Mouse (Mus musculus): ENCODE data around the gene Folr2. TPM values are rescaled to one million over a fixed set of nuclear protein-coding genes. Genes with fewer than 3 reads are reported as not detected.

Folr2 gene
- polyA plus RNA-seq, 1 experiment from 2014 or later: 3.3 TPM

DNA sequence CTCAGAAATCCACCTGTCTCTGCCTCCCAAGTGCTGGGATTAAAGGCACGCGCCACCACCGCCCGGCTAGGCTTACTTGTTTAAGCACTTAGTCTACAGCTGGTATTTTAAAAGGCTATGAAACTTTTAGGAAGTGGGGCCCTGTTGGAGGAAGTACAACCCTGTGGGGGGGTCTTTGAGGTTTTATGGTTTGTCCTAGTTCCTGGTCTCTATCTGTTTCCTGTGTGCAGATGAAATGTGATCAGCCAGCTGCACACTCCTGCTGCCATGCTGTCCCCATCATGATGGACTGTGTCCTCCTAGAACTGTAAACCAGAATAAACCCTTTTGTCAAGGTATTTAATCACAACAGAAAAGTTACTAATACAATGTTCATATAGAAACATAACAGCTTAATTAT is 27.2 kb upstream of the Folr2 start:
- no peak overlapping the region for H3K27ac ChIP-seq (replicated peaks)
- WGBS: 97% methylated on average over 4 of the region's 4 CpGs
- no peak overlapping the region for H3K9ac ChIP-seq
- no peaks in the 10 kb centered on the region for H3K27me3 ChIP-seq
- ATAC-seq (ENCODE audit: low read depth): no peak
- no peaks in the 10 kb centered on the region for H3K9me3 ChIP-seq
- H3K36me3 ChIP-seq: no peaks in the 10 kb centered on the region
- no peaks in the 10 kb centered on the region for H3K4me1 ChIP-seq (replicated peaks)
- H3K4me2 ChIP-seq: no peak overlapping the region
- no peak overlapping the region for H3K4me3 ChIP-seq

DNA sequence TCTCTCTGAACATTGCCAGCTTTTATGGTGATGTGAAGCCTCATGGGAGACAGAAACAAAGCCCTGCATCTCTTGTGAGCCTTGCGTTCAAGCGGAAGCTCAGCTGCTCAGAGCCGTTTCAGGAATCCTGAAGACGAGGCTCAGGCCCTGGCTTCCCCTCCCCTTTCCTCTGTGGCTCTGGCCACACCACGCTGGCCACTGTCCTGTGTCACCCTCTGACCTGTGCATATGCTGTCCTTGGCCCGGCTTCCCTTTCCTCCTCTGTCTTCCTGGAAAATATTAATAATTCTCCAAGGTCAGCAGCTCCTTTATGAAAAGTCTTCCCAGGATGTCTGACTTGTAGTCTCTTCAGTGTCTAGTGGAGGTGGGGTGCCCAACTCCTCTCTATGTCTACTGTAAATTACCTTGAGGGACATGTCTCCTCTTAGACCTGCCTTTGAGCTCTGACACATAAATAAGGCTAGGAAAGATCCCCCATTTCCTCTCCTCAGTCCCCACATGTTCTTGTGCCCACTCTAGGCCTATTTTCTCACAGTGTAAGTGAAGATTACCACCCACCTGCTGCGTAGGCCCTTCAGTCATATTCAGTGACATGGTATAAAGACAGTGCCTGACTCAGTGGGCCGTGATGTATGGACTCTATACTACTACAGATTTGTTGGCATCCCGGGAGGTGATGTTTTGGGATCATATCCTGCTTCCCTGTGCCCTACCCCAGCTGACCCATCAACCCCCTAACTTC is 25.6 kb upstream of the Folr2 start:
- no peaks in the 10 kb centered on the region for H3K4me1 ChIP-seq (replicated peaks)
- no peak overlapping the region for H3K4me3 ChIP-seq
- H3K27me3 ChIP-seq: no peaks in the 10 kb centered on the region
- H3K27ac ChIP-seq (replicated peaks): no peak overlapping the region
- no peak for ATAC-seq (ENCODE audit: low read depth)
- no peaks in the 10 kb centered on the region for H3K36me3 ChIP-seq
- H3K9me3 ChIP-seq: no peaks in the 10 kb centered on the region
- WGBS: 56% methylated on average over 9 of the region's 9 CpGs
- H3K9ac ChIP-seq: 0 out of 2 replicates have a peak overlapping the region, but pooled peaks have one; percentile 17
- no peak overlapping the region for H3K4me2 ChIP-seq

DNA sequence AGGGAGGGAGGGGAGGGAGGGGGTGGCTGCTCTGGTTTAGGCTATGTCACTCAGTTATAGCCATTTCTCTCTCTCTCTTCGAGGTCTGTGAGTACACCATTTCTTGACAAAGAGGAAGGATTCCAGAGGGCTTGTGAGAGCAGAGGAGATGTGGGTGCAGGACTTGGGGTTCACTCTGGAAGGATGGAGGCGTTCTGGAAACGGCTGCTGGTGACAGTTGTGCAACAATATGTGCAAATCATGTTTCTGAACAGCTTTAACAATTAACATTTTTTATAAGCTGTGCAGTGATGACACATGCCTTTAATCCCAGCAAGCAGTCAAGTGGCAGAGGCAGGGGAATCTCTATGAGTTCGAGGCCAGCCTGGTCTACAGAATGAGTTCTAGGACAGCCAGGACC is 23.9 kb upstream of the Folr2 start:
- Histone ChIP-seq H3K4me1 (replicated peaks) (no peaks in the 10 kb centered on the region), H3K4me3 (no peak overlapping the region), H3K27ac (replicated peaks) (no peak overlapping the region), H3K9me3 (no peaks in the 10 kb centered on the region), H3K4me2 (no peak overlapping the region), H3K36me3 (no peaks in the 10 kb centered on the region), H3K9ac (no peak overlapping the region), H3K27me3 (no peaks in the 10 kb centered on the region)
- 81% methylated on average over 4 of the region's 4 CpGs for whole genome bisulfite sequencing
- no peak for ATAC-seq (ENCODE audit: low read depth)

DNA sequence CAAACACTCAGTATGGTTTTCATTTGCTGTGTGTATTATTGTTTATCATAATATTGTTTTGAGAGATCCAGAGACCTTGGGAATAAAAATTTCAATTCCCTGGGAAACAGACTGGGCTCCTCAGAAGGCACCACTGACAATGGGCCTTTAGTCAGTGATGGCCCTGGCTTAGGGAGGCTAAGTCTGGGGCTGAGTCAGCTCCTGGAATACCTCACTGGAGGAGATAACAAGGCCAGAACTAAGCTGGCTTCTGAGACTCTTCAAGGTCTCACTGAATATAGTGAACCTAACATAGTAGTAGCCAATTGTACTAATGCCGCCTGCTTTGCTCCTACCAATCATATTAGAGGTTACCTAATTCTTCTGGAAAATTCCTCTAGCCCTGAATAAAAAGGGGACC is 19.0 kb upstream of the Folr2 start:
- Histone ChIP-seq H3K4me3 (no peak overlapping the region), H3K9me3 (no peaks in the 10 kb centered on the region), H3K27me3 (no peaks in the 10 kb centered on the region), H3K4me1 (replicated peaks) (no peaks in the 10 kb centered on the region), H3K27ac (replicated peaks) (no peak overlapping the region), H3K36me3 (no peaks in the 10 kb centered on the region), H3K9ac (no peak overlapping the region), H3K4me2 (no peak overlapping the region)
- no peak for ATAC-seq (ENCODE audit: low read depth)
- 100% methylated on average over 1 of the region's 1 CpGs for WGBS

- Histone ChIP-seq H3K27ac (replicated peaks) (no peak overlapping the region), H3K4me2 (no peak overlapping the region), H3K9me3 (no peaks in the 10 kb centered on the region), H3K4me3 (no peak overlapping the region), H3K4me1 (replicated peaks) (no peaks in the 10 kb centered on the region), H3K36me3 (no peaks in the 10 kb centered on the region), H3K27me3 (no peaks in the 10 kb centered on the region), H3K9ac (no peak overlapping the region)
- no peak for ATAC-seq (ENCODE audit: low read depth)
- WGBS: 94% methylated on average over 3 of the region's 3 CpGs
Measured at GRCm38 (mm10) chr7:101871296-101871695, 14.3 kb upstream of the Folr2 start.

GRCm38 (mm10) chr7:101870629-101871028 is 13.6 kb upstream of the Folr2 start, which contains the start of gene Folr1:
Gene Folr1, minus strand, starts transcription at chr7:101870788.
- Histone ChIP-seq H3K36me3 (no peaks in the 10 kb centered on the region), H3K27ac (replicated peaks) (no peak within 1 kb of the TSS), H3K9me3 (no peaks in the 10 kb centered on the region), H3K4me2 (no peak within 1 kb of the TSS), H3K4me1 (replicated peaks) (no peaks in the 10 kb centered on the region), H3K27me3 (no peaks in the 10 kb centered on the region), H3K4me3 (no peak within 1 kb of the TSS), H3K9ac (no peak within 1 kb of the TSS)
- 23% methylated on average over 2 of the region's 2 CpGs for WGBS
- ATAC-seq (ENCODE audit: low read depth): no peak

DNA sequence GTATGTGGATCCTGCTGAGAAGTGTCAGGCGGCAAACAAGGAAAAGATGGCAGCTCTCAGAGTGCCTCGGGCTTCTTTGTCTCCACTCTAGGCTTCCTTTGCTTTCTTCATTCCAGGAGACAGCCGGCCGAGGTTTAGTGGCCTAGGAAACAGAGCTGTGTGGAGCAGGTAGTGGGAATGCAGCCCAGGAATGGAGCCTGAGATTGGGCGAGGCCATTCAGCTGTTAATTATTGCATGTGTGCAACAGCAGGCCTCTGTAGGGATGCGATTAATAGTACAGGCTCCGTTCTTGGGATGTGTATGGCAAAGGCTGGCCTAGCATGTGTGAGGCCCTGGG is 12.1 kb upstream of the Folr2 start:
- Histone ChIP-seq H3K9me3 (no peaks in the 10 kb centered on the region), H3K4me2 (no peak overlapping the region), H3K4me1 (replicated peaks) (no peaks in the 10 kb centered on the region), H3K27ac (replicated peaks) (no peak overlapping the region), H3K4me3 (no peak overlapping the region), H3K9ac (no peak overlapping the region), H3K36me3 (no peaks in the 10 kb centered on the region), H3K27me3 (no peaks in the 10 kb centered on the region)
- ATAC-seq (ENCODE audit: low read depth): no peak
- 63% methylated on average over 7 of the region's 7 CpGs for WGBS

GRCm38 (mm10) chr7:101868241-101869162 is 11.5 kb upstream of the Folr2 start:
- WGBS: 66% methylated on average over 13 of the region's 13 CpGs
- no peak for ATAC-seq (ENCODE audit: low read depth)
- no peaks in the 10 kb centered on the region for H3K9me3 ChIP-seq
- H3K27me3 ChIP-seq: no peaks in the 10 kb centered on the region
- H3K36me3 ChIP-seq: no peaks in the 10 kb centered on the region
- H3K9ac ChIP-seq: no peak overlapping the region
- no peak overlapping the region for H3K4me3 ChIP-seq
- H3K27ac ChIP-seq (replicated peaks): no peak overlapping the region
- no peak overlapping the region for H3K4me2 ChIP-seq
- no peaks in the 10 kb centered on the region for H3K4me1 ChIP-seq (replicated peaks)

DNA sequence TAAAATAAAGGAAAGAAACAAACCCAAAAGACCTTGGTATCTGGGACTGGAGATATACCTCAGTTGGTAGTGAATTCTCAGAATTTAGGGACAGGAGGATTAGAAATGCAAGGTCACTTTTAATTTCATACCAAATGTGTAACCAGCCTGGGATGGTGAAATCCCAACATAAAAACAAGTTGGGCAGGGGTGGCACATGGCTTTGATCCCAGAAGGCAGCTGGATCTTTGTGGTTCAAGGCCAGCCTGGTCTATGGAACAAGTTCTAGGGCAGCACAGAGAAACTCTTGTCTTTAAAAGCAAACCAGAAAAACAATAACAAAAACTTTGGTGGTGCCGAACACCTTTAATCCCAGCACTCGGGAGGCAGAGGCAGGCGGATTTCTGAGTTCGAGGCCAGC is 10.5 kb upstream of the Folr2 start:
- Histone ChIP-seq H3K9ac (no peak overlapping the region), H3K4me3 (no peak overlapping the region), H3K27me3 (no peaks in the 10 kb centered on the region), H3K9me3 (no peaks in the 10 kb centered on the region), H3K4me1 (replicated peaks) (no peaks in the 10 kb centered on the region), H3K36me3 (no peaks in the 10 kb centered on the region), H3K27ac (replicated peaks) (no peak overlapping the region), H3K4me2 (no peak overlapping the region)
- ATAC-seq (ENCODE audit: low read depth): no peak
- WGBS: 97% methylated on average over 4 of the region's 4 CpGs

GRCm38 (mm10) chr7:101866491-101867265 is 9.7 kb upstream of the Folr2 start:
- 82% methylated on average over 11 of the region's 11 CpGs for WGBS
- H3K27me3 ChIP-seq: no peaks in the 10 kb centered on the region
- no peak overlapping the region for H3K4me3 ChIP-seq
- no peaks in the 10 kb centered on the region for H3K9me3 ChIP-seq
- H3K4me1 ChIP-seq (replicated peaks): no peaks in the 10 kb centered on the region
- ATAC-seq (ENCODE audit: low read depth): no peak
- H3K9ac ChIP-seq: no peak overlapping the region
- H3K4me2 ChIP-seq: no peak overlapping the region
- no peak overlapping the region for H3K27ac ChIP-seq (replicated peaks)
- H3K36me3 ChIP-seq: no peaks in the 10 kb centered on the region

GRCm38 (mm10) chr7:101863415-101863814 is 6.4 kb upstream of the Folr2 start, which contains the start of gene Anapc15:
Gene Anapc15, plus strand, starts transcription at chr7:101863715.
- H3K4me3 ChIP-seq: no peak within 1 kb of the TSS
- H3K36me3 ChIP-seq: no peaks in the 10 kb centered on the region
- WGBS: 77% methylated on average over 3 of the region's 3 CpGs
- H3K4me2 ChIP-seq: no peak within 1 kb of the TSS
- H3K27ac ChIP-seq (replicated peaks): no peak within 1 kb of the TSS
- no peak within 1 kb of the TSS for H3K9ac ChIP-seq
- H3K9me3 ChIP-seq: no peaks in the 10 kb centered on the region
- H3K27me3 ChIP-seq: no peaks in the 10 kb centered on the region
- no peak for ATAC-seq (ENCODE audit: low read depth)
- no peaks in the 10 kb centered on the region for H3K4me1 ChIP-seq (replicated peaks)

DNA sequence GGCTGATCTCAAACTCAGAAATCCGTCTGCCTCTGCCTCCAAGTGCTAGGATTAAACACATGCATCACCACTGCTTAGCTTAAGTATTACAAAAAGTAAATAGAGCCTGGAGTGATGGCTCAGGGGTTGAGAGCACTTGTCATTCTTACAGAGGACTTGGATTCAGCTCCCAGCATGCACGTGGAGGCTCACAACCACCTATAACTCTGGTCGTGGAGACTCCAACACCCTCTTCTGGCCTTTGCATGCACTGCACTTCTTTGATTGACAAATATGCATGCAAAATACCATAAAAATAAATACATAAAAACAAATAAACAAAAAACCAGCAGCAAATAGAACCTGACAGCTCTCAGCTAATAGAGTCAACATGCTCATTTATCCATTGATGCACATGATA is 5.3 kb upstream of the Folr2 start:
- ATAC-seq (ENCODE audit: low read depth): no peak
- Histone ChIP-seq H3K9ac (no peak overlapping the region), H3K27me3 (no peaks in the 10 kb centered on the region), H3K9me3 (no peaks in the 10 kb centered on the region), H3K27ac (replicated peaks) (no peak overlapping the region), H3K36me3 (no peaks in the 10 kb centered on the region), H3K4me2 (no peak overlapping the region), H3K4me1 (replicated peaks) (no peaks in the 10 kb centered on the region), H3K4me3 (no peak overlapping the region)
- WGBS: 82% methylated on average over 3 of the region's 3 CpGs

Measured in neural tube, embryonic 13.5 days (tissue).